Mouse (Mus musculus): ENCODE results near the gene Olfr476. TPM values are rescaled to one million over a fixed set of nuclear protein-coding genes. Genes with fewer than 3 reads are reported as not detected.
"Not testable (repeated sequence)": the region's sequence is repeated elsewhere in the genome, so short reads cannot be mapped to it uniquely, and the experiment has no call there.

Gene Olfr476
- total RNA-seq (2021) = not detected in 2 replicates
- long read RNA-seq = 0 reads

- DNase-seq = no peak
Observed at GRCm38 (mm10) chr7:107964503-107964902, at the start of gene Olfr476. Olfr476 (plus strand) TSS chr7:107964803.

DNA sequence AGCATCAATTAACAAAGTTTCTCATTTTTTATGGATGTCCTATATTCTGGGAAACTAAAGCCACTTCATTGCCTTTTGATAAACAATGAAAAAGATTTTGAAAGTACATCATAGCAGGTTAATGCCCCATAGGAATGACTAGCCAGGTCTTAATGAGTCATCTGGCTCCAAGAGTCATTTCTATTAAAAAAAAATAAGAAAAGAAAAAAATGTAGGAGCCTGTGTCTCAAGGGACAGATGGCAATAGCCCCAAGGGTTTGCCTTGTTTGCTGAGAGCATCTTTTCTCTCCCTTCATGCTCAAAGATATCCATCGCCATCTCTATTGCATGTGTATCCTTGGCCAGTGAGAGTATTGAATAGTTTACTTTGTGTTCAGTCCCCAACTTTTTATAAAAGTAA lies 34.5 kb upstream of the Olfr476 start, which contains the start of gene Olfr473:
Gene Olfr473, plus strand, starts transcription at position 301 of the 400 bp plus-strand sequence.
- DNase-seq = no peak

- not testable (repeated sequence) for DNase-seq
Observed at GRCm38 (mm10) chr7:107952539-107952938, 12.1 kb upstream of the Olfr476 start.

GRCm38 (mm10) chr7:107954343-107954742 lies 10.3 kb upstream of the Olfr476 start, which contains the start of gene Olfr474:
Olfr474 (plus strand) TSS chr7:107954643.
- no peak for DNase-seq

GRCm38 (mm10) chr7:107986393-107986792 lies 21.8 kb downstream of the Olfr476 start, which contains the start of gene Olfr477:
Olfr477 (plus strand) TSS chr7:107986693.
- DNase-seq = no peak

DNA sequence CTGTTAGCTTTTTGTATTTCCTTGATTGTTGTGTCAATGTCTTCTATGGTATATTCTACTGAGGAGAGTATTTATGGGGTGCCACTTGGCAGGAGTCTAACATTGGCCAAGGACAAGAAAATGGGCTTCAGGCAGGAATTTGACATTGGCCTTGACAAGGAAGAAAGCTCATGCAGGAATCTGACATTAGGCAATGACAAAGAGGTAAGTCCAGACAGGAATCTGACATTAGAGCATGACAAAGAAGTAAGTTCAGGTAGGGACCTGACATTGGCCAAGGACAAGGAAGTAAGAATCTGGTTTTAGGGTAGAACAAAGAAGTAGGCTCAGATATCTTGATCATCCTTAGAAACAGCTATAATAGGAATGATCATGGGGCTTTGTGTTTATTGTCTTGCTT lies 49.7 kb downstream of the Olfr476 start:
- DNase-seq = not testable (repeated sequence)

Other genes with a start within 250 kb of the Olfr476 start
- not detected in 2 replicates for gene Cyb5r2, start 206.8 kb upstream of the Olfr476 start, total RNA-seq (2021)
- not detected in 2 replicates for gene Ovch2, start 163.6 kb upstream of the Olfr476 start, total RNA-seq (2021)
- not detected in 2 replicates for gene Olfr467, start 152.5 kb upstream of the Olfr476 start, total RNA-seq (2021)
- not detected in 2 replicates for gene Olfr469, start 139.3 kb upstream of the Olfr476 start, total RNA-seq (2021)
- not detected in 2 replicates for gene Olfr470, start 117.3 kb upstream of the Olfr476 start, total RNA-seq (2021)
- gene Olfr472, start 66.9 kb upstream of the Olfr476 start, total RNA-seq (2021) = not detected in 2 replicates
- gene Olfr473, start 34.4 kb upstream of the Olfr476 start, total RNA-seq (2021) = not detected in 2 replicates
- gene Olfr474, start 10.2 kb upstream of the Olfr476 start, total RNA-seq (2021) = not detected in 2 replicates
- not detected in 2 replicates for gene Olfr477, start 21.9 kb downstream of the Olfr476 start, total RNA-seq (2021)
- gene Olfr478, start 69.2 kb downstream of the Olfr476 start, total RNA-seq (2021) = not detected in 2 replicates
- gene Olfr479, start 85.9 kb downstream of the Olfr476 start, total RNA-seq (2021) = not detected in 2 replicates
- not detected in 2 replicates for gene Olfr480, start 102.5 kb downstream of the Olfr476 start, total RNA-seq (2021)
- gene Olfr481, start 115.1 kb downstream of the Olfr476 start, total RNA-seq (2021) = not detected in 2 replicates
- 2.1 and 2.7 TPM in 2 replicates for gene Olfr482, start 132.8 kb downstream of the Olfr476 start, total RNA-seq (2021)
- gene Olfr483, start 136.0 kb downstream of the Olfr476 start, total RNA-seq (2021) = not detected in 2 replicates
- gene Olfr484, start 162.6 kb downstream of the Olfr476 start, total RNA-seq (2021) = not detected in 2 replicates
- not detected in 2 replicates for gene Olfr485, start 195.1 kb downstream of the Olfr476 start, total RNA-seq (2021)
- not detected in 2 replicates for gene Olfr486, start 207.9 kb downstream of the Olfr476 start, total RNA-seq (2021)
- gene Olfr487, start 249.8 kb downstream of the Olfr476 start, total RNA-seq (2021) = not detected in 2 replicates

All from adrenal gland, postnatal 25 days (tissue).